Mouse (Mus musculus): Measurements from ENCODE around the gene Csnk1d.
A peak's percentile ranks its signal among the peaks of the same experiment; 100 is the strongest.

The Csnk1d gene

DNA sequence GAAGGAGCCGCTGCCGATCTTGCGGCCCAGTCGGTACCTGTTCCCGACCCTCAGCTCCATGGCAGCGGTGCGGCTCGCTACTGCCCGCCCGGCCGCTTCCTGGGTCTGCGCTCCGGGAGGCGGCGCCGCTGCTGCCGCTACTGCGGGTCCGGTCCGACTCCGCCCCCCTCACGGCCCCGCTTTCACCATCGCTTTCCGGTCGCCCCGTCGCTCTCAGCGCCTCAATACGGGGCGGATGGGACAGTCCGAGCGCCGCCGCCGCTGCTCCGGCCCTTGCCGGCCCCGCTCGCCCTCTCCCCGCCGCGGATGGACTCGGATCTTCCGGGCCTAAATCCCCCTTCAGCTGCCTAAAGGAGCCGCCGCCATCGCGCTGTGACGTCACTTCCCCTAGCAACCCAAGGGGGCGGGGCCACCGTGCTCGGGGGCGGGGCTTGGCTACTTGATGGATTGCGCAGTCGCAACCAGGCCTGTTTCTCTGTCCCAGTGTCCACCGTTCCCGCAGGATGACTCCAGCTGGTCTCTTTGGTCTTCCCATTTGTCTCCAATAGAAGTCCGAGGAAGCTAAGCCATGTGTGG lies at the start of gene Csnk1d:
Csnk1d (minus strand) TSS at position 380 of the 576 bp plus-strand sequence.
- peak; percentile 97 for DNase-seq (ENCODE audit: low spot score)

DNA sequence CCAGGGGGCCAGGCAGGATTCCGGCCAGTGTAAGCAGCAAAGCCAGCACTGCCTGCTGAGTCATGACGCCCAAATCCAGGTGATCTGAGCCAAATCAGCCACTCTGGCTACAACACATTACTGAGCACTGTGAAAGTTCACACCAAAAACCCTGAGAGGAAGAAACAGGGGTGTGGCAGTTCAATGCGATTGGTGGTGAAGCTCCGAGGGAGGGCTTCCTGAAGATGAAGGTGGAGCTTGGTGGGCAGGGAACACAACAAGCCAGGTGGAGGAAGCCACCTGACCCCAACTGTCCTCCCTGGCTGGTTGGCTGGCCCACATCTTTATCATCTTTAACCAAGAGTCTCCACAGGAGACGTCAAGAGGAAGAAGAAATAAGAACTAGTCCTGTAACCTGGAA lies 48.2 kb upstream of the Csnk1d start, which contains the start of gene Cd7:
Cd7 (minus strand) TSS at position 117 of the 400 bp plus-strand sequence.
- no peak for DNase-seq (ENCODE audit: low spot score)

DNA sequence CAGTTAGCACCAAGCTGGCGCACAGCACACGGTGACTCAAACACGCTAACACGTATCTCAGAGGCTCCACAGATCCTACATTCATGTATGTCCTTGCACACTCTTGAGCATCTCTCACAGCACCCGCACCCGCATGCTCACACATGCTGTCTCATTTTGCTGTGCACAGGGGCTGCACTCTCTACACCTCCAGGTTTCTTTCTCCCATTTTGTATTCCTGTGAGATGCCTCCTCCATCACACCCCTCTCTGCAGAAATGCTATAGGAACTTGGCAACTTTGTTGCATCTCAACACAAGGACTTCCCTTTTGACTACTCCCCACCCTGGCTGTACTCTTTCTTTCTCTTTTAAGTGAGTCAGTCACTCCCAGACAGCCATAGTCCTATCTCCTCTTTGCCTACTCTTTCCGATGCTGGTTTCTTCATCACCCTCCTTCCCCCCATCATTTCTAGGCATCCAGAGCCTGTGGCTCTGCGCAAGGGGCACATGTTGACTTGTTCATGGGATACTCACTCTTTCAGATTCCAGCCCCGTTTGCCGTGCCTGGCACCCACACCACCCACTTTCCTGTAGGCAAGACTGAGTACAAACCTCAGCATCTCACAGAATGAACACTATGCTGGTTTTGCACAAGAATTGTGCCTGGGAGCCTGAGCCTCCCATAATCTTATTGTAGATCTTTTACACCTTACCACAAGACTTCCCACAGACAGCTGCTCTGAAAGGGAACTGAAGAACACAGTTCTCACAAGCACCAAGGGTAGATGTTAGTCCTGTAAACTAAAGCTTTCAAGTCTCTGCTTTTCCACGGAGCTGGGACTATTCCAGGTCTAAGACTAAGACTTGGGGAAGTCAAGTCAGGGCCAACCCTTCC lies 47.5 kb upstream of the Csnk1d start:
- no peak for DNase-seq (ENCODE audit: low spot score)

DNA sequence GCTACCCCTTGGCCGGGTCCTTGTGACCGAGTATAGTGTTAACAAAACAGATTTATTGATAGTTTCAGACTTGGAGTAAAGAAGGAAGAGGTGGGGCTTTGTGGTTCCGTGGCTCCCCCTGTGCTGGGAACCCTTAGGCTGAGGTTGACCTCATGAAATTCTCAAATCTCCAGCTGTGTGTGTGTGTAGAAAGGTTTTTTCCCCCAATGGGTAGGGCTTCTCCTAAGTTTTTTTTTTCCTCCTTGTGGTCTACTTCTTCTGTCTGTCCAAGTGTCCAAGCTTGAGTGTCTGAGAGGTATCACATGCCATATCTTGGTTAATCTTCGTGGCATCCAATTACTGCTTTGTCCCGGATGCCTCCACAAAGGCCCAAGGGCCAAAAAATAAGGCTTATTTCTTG lies 42.0 kb upstream of the Csnk1d start:
- no peak for DNase-seq (ENCODE audit: low spot score)

DNA sequence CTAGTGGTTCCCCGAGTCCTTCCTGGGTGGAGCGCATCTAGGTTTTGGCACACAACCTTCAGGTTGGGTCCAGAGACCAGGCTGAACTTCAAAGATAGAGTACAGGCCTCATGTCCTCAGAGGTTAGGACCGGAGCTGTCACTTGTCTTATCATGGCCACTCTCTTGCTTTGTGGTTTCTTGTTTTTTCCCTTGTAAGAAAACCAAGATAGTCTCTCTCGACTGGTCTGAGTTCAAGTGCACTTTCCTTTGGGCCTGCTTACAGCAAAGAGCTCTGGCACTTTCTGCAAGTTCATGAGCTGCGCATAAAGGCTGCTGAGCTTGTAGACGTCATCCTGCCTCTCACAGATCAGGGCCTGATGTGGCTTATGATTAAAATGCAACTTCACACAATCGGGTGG lies 36.1 kb upstream of the Csnk1d start:
- no peak for DNase-seq (ENCODE audit: low spot score)

DNA sequence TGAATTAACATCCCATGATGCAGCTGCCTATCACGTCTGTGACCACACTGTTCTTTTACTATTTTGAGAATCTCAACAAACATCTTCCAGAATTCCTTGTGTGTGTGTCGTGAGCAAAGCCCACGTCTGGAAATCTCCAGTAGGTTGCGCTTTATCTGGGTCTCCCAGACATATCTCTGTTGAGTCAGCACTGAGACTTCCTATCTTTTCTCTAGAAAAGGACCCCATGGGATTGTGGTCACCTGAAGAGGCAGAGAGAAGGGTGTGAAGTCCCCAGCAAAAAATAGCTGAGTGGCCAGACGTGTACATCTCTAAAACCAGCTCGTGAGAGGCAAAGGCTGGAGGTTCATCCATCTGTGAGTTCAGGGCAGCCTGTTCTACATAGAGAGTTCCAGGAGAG lies 33.0 kb upstream of the Csnk1d start:
- no peak for DNase-seq (ENCODE audit: low spot score)

DNA sequence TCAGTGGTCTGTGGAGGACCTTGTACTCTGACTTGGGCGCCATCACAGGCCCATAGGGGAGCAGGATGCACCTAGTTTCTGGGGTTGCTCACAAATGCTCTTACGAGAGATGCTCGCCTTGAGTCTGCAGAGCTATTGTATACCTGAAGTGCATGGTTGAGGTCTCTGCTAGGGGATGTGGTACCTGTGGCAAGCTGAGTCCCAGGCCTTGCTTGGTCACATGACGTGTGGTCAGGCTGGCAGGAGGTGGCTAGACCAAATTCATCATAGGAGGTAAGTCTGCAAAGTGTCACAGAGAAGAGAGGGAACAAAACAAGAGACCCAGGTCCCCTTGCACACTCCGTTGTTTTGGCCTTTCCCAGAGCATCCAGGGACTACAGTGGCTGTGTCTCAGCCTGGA lies 28.4 kb upstream of the Csnk1d start:
- no peak for DNase-seq (ENCODE audit: low spot score)

DNA sequence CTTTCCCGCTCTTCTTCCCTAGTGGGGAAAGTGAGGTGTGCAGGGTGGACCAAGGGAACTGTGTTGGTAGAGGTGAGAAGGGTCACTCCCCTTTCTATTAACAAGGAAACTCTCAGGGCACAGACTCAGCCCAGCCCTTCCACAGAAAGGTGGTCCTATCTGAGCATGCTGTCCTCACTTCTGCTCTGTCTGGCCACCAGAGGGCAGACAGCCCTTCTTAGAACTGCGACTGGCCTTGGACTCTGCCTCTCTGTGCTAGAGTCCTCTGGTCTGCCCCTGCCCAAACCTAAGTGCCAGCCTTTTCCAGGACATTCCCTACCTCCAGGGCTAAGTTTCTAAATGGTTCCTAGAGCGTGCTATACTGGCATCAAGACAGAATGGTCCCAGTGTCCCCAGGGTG lies 26.6 kb upstream of the Csnk1d start:
- DNase-seq (ENCODE audit: low spot score): peak; percentile 78

DNA sequence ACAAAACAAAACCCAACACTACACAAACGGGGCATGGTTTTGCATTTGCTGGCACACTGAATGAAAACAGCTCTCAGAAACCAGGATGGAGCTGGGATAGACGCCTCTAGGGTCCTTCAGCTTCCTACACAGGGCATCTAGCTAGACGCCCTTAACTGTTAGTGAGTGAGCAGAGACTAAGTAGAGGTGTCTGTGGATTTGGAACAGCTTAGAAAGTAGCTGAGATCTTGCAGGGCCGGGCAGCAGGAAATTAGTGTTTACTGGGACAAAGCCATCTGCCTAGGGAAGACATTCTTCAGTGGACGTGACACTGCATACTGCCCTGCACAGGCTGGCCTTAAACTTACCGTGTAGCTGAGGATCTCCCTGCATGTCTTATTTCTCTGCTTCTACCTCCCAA lies 24.3 kb upstream of the Csnk1d start:
- DNase-seq (ENCODE audit: low spot score): no peak

DNA sequence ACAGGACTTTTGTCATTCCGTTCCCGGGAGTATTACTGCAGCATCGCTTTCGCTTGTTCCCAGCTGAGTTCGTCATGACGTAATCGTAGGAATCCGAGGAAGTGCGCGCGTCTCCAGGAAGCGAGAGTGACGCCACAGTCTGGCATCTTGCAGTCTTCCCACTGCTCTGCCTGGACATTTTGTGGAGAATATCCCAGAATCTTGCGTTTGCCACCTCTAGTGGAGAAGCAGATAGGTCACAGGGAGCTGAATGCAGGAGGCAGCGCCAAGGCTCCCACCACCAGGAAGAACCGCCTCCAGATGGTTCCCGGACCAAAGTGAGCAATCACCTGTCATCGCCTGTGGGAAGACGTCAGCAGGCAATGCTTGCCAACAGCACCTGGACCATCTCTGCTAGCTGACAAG lies 23.8 kb upstream of the Csnk1d start:
- DNase-seq (ENCODE audit: low spot score): peak; percentile 37

DNA sequence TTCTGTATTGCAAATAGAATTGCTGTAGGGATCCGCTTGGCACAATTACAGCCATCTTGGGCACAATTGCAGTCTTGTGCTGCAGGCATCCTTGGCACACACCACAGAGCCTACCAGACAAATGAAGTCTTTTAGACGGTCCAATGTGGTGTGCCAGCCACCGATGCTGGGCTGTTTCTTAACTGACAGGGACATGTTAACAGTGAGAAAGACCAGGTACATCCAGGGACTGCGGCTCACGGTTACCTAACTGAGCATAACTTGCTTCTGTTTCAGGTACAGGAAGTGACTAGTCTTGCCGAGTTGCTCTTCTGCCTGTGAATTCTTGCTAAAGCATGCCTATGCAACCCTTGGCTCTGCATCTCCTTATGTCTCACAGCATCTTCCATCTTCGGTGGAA lies 22.5 kb upstream of the Csnk1d start:
- no peak for DNase-seq (ENCODE audit: low spot score)

DNA sequence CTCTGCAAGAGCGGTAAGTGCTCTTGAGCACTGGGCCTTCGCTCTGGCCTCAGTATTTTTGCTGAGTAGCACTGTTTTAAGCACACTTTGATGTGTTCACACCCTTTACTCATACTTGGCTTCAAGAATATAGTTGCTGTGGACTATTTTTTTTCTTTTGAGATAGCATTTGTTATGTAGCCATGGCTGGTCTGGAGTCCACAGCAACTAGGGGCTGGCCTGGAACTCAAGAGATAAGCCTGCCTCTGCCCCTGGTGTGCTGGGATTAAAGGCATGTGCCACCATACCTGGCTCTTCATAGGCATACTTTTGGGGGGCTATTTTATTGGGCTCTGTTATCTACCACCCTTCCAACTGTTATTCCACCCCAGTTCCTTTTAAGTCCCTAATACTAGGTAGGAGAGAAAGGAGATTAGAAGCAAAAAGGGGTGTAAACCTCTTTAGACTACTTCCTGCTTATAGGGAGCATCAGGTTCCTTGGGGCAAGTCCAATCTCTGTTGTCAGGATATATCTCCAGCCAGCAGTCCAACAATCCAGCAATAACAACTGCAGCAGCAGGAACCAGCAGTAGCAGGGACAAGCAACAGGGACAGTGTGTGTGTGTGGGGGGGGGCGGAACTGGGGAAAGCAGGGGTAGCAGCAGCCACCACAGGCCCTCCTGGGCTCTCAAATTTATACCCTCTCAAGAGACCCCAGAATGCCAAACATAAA lies 19.1 kb upstream of the Csnk1d start:
- DNase-seq (ENCODE audit: low spot score): no peak

DNA sequence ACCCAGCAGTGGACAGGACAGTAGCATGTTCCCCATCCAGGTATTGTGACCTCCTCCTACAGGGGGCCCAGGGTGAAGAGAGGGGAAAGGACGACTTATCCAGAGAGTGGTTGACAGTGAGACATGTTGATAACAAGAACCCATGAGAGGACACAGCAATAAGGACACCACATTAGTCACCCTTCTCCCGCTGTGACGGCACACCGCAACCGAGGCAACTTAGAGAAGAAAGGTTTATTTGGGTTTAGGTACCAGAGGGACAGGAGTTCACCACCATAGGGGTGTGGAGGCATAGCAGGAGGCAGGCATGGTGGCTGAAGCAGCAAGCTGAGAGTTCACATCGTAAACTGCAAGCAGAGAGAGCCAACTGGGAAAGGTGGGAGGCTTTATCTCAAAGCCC lies 15.1 kb upstream of the Csnk1d start:
- DNase-seq (ENCODE audit: low spot score): no peak

DNA sequence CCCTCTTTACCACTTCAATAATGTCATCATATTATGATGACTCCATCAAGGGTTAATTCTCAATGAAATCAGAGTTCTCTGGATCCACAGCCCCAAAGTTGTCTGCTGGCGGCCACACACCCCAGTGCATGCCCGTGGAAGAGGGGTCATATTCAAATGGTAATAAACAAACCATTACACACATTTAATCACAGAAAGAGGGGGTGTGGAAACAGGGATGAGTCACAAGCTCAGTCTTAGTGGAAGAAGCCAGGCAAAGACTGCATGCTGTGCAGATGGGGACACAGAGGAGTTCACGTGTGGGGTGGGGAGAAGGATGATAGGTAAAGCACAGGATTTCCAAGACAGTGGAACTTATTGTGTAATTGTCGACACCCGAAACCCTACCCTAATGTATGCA lies 13.2 kb upstream of the Csnk1d start:
- DNase-seq (ENCODE audit: low spot score): no peak

DNA sequence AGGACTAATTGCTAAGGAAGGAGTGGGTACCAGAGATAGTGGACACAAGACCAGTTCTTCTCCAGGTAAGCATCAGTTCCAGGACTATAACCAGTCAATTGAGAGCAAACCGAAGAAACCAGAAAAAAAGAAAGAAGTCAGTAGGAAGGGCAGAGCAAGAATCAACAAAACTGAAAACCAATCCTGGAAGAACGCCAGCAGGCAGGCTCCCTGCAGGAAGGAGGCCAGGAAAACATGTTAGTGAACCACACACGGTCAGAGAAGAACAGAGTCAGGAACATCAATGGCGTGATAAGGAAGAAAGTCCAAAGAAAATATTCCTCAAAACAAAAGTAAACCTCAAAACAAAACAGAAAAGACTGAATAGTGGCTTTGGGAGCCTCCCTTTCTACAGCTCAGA lies 10.8 kb upstream of the Csnk1d start:
- no peak for DNase-seq (ENCODE audit: low spot score)

DNA sequence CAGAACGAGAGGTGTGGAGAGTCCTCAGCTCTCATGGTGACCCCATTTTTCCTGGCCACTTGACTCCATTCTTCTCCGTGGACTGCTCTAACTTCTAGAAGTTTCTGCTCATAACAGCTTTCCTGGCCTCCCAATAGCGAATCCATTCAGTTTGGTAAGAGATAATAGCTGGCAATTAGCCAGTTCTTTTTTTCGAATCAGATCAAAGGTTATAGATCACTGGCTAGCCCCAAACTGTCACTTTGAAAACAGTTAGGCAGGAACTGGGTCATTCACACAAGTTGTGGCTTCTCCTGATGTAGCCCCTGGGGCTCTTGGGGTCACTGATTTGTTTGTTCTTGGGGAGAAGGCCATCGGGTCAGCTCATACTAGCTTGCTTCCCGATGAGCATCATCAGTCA lies 3.6 kb upstream of the Csnk1d start:
- DNase-seq (ENCODE audit: low spot score): no peak

DNA sequence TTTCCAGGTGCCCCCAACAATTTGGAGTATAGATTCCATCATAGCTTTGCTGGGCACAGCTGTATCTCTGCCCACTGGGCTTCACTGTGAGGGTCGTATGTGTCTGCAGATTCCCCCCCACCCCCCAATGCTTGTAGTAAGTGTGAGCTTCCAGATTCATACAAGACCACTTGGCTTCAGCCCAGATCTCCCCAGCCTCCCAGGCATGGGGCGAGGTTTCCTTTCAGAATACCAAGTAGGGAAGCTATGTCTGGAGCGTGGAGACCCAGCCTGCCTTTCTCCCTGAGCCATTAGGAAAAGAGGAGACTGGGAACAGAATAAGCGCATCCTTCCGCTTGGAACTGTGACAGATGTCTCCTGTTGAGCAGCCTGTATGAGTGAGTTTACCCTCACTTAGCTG lies 2.5 kb upstream of the Csnk1d start:
- no peak for DNase-seq (ENCODE audit: low spot score)

DNA sequence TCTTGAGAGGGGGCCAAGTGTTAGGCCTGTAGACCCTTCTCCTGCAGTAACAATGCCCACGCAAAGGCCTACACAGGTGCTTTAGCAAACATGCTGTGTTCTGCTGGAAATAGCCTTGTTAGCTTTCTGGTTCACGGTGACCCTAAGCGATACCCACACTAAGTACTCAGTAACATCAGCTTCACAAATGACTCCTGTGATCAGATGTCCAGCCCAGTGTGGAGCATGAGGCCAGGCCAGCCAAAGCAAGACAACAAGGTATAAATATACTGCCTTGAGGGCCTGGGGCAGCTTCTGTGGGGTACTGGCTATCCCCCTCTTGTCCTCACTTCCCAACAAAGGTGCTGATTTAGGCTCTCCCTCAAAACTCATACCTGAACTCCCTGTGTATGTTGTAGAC lies 1.9 kb upstream of the Csnk1d start:
- DNase-seq (ENCODE audit: low spot score): no peak

DNA sequence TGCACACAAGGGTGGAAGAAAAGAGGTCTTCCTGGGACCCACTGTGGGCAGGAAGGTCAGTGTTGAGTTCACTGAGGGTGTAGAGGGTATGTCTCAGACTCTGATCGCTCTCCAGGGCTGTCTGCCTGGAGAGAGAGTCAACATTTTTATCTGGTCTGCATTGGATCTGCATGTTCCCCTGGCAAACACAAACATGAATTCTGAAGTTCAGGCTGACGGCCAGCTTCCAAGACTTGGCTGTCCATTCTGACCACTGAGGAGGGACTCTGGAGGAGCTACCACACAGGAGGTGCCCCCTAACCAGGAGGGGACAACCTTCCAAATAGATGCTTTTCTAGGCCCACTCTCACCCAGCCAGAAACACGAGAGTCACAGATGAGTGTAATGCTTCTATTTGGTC lies 661 bp upstream of the Csnk1d start:
- DNase-seq (ENCODE audit: low spot score): no peak

DNA sequence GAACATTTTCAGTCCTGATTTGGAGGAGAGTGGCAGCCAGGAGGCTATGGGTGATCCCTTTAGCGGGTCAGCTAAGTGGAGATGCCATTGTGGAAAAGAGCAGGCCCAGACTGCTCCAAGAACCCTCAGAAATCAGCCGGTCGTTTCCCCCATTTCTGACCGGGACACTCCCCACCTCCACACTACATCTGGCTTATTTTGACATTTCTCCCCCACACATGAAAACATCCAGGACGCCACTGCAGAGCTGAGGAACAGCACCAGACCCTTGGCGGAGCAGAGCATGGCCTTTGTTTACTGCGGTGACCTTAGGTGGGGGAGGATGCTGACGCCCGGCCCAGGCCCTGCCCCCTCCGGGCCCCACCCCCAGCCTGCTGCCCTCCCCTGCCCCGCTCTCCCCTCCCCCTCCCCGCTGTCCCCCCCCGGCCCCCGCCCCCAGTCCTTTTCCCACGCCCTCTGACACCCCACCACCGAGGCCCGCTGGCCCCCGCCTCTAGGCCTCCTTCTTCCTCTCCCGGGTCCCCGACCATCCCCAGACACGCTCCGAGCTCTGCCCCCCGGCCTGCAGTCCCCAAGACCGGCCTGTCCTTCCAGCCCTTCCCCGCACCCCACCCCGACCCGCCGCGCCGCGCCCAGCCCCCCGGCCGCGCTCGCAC lies 876 bp downstream of the Csnk1d start:
- DNase-seq (ENCODE audit: low spot score): peak; percentile 61

DNA sequence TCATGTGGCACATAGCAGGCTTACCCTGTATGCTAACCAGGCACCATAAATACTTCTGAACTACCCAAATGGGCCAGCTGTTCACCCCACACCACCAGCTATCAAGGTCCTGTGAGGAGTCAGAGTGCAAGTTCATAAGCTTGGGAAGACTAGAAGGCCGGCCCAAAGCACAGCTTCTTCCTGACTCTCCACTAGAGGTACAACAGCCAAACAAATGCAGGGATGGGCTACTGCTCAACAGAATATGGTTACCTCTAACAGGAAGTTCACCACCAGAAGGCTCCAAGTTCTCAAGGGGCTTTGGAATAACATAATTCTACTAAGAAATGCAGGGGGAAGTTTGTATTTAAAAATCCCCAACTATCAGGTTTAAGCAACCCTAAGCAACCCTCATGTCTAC lies 1.6 kb downstream of the Csnk1d start:
- peak; percentile 32 for DNase-seq (ENCODE audit: low spot score)

DNA sequence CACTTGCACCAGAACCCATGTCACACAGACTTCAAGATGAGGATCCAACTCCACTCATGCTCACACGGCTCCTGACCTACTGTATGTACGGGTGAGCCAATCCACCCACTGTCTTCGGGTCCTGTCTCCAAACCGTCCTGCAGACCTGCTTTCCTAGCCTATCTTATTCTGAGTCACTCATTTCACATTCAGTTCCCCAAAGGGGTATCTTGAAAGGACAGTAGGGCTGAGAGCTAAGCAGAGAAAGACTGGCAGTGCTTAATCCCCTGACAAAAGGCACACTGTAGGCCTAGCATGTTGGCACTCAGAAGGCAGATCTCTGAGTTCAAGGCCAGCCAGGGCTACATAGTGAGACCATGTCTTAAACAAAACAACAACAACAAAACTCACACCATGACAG lies 2.7 kb downstream of the Csnk1d start:
- DNase-seq (ENCODE audit: low spot score): no peak

DNA sequence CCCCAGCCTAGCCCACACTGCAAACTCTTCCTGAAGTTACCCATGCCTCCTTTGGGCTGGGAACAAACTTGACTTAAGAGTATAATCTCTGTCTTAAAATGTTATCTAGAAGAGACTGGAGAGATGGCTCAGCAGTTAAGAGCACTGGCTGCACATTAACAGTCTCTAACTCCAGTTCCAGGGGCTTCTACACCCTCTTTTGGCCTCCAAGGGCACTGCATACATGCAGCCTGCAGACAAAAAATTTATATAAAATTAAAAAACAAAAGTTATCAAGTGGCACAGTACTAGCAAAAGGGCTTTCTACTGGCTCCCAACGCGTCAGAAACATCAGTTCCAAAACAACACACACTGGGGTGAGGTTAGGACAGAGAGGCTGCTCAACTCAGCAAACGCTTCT lies 3.5 kb downstream of the Csnk1d start:
- DNase-seq (ENCODE audit: low spot score): no peak

Measured in embryo, embryonic 10.5 days (tissue).